Mouse (Mus musculus) gastrocnemius, postnatal 10 days (tissue): ENCODE results near the gene Mroh9. TPM values are rescaled to one million over a fixed set of nuclear protein-coding genes. Genes with fewer than 3 reads are reported as not detected.

Source experiments
- DNase-seq: peaks from one replicate; pipeline ENCODE4 v3.0.0; 2021; ENCODE audit warnings: mixed read lengths
- long read RNA-seq, 2 experiments: library from polyadenylated mRNA; stranded (forward); transcript quantifications; one replicate each; pipeline ENCODE4 v2.0.0; 2021
- total RNA-seq, 2 experiments: library from RNA; stranded (reverse); gene quantifications; 2 replicates each; pipeline ENCODE4 v1.2.3; 2021

Gene Mroh9
- not detected for total RNA-seq
- long read RNA-seq, experiment 1, result 0 reads
- long read RNA-seq, experiment 2, result 0 reads

GRCm38 (mm10) chr1:163085570-163085969 is at the start of gene Mroh9:
Gene Mroh9, minus strand, starts transcription at chr1:163085670.
- DNase-seq, result no peak

- DNase-seq, result no peak
Observed at GRCm38 (mm10) chr1:163129976-163130375, 44.5 kb upstream of the Mroh9 start.

- DNase-seq, result no peak
Observed at GRCm38 (mm10) chr1:163129129-163129900, 43.8 kb upstream of the Mroh9 start.

GRCm38 (mm10) chr1:163126175-163126881 is 40.9 kb upstream of the Mroh9 start:
- no peak for DNase-seq

- DNase-seq, result no peak
Observed at GRCm38 (mm10) chr1:163122414-163122813, 36.9 kb upstream of the Mroh9 start.

- no peak for DNase-seq
Observed at GRCm38 (mm10) chr1:163113461-163114174, 28.1 kb upstream of the Mroh9 start.

GRCm38 (mm10) chr1:163112482-163113164 is 27.2 kb upstream of the Mroh9 start:
- no peak for DNase-seq

- no peak for DNase-seq
Observed at GRCm38 (mm10) chr1:163104960-163105359, 19.5 kb upstream of the Mroh9 start.

GRCm38 (mm10) chr1:163091438-163092155 is 6.1 kb upstream of the Mroh9 start:
- DNase-seq, result peak; percentile 22

- peak; percentile 60 for DNase-seq
Observed at GRCm38 (mm10) chr1:163070502-163070901, 15.0 kb downstream of the Mroh9 start.

GRCm38 (mm10) chr1:163060381-163060780 is 25.1 kb downstream of the Mroh9 start:
- DNase-seq, result no peak

GRCm38 (mm10) chr1:163057363-163057762 is 28.1 kb downstream of the Mroh9 start:
- DNase-seq, result no peak

GRCm38 (mm10) chr1:163055629-163056028 is 29.8 kb downstream of the Mroh9 start:
- no peak for DNase-seq

- DNase-seq, result no peak
Observed at GRCm38 (mm10) chr1:163023075-163023474, 62.4 kb downstream of the Mroh9 start.

GRCm38 (mm10) chr1:163009220-163009619 is 76.2 kb downstream of the Mroh9 start:
- DNase-seq, result no peak

- DNase-seq, result no peak
Observed at GRCm38 (mm10) chr1:163003496-163003895, 82.0 kb downstream of the Mroh9 start.

- DNase-seq, result no peak
Observed at GRCm38 (mm10) chr1:163001271-163001829, 84.1 kb downstream of the Mroh9 start.

- DNase-seq, result no peak
Observed at GRCm38 (mm10) chr1:162987546-162987945, 97.9 kb downstream of the Mroh9 start.

GRCm38 (mm10) chr1:162986777-162987176 is 98.7 kb downstream of the Mroh9 start:
- no peak for DNase-seq

- no peak for DNase-seq
Observed at GRCm38 (mm10) chr1:162986121-162986748, 99.2 kb downstream of the Mroh9 start.

GRCm38 (mm10) chr1:162984428-162984827 is 101.0 kb downstream of the Mroh9 start, which contains the start of gene Fmo3:
Gene Fmo3, minus strand, starts transcription at chr1:162984528.
- no peak for DNase-seq
